Mouse (Mus musculus) bone marrow macrophage, adult 2 months (primary cell): ENCODE measurements around the gene Bik. TPM values are rescaled to one million over a fixed set of nuclear protein-coding genes. Genes with fewer than 3 reads are reported as not detected.

Experiments used
- H3K27ac ChIP-seq: 2 replicates; pipeline ENCODE4 v1.5.1; 2012; ENCODE audit warnings: low read depth, low read length; ENCODE audit not compliant: insufficient read depth
- H3K4me1 ChIP-seq: 2 replicates; pipeline ENCODE4 v1.6.1; 2012; ENCODE audit warnings: low read length; ENCODE audit not compliant: control insufficient read depth, insufficient read depth
- H3K4me3 ChIP-seq: 2 replicates; pipeline ENCODE4 v1.5.1; 2012; ENCODE audit warnings: mild to moderate bottlenecking, low read length, moderate library complexity; ENCODE audit not compliant: insufficient read depth
- CTCF ChIP-seq: IDR thresholded peaks from 2 replicates; pipeline ENCODE4 v1.5.1; 2012; ENCODE audit warnings: low read depth, mild to moderate bottlenecking, low read length, moderate library complexity
- POLR2A ChIP-seq: IDR thresholded peaks from 2 replicates; pipeline ENCODE4 v1.6.1; 2012; ENCODE audit warnings: mild to moderate bottlenecking, low read depth, low read length, borderline replicate concordance
- polyA plus RNA-seq: library from polyadenylated mRNA; stranded (reverse); fragments of >200 nt; gene quantifications from 2 replicates; pipeline ENCODE4 v1.2.4, GENCODE M21; 2012; ENCODE audit not compliant: missing spikeins, insufficient read depth, insufficient read length

Bik gene
- polyA plus RNA-seq, 1 experiment = 1.2 TPM

DNA sequence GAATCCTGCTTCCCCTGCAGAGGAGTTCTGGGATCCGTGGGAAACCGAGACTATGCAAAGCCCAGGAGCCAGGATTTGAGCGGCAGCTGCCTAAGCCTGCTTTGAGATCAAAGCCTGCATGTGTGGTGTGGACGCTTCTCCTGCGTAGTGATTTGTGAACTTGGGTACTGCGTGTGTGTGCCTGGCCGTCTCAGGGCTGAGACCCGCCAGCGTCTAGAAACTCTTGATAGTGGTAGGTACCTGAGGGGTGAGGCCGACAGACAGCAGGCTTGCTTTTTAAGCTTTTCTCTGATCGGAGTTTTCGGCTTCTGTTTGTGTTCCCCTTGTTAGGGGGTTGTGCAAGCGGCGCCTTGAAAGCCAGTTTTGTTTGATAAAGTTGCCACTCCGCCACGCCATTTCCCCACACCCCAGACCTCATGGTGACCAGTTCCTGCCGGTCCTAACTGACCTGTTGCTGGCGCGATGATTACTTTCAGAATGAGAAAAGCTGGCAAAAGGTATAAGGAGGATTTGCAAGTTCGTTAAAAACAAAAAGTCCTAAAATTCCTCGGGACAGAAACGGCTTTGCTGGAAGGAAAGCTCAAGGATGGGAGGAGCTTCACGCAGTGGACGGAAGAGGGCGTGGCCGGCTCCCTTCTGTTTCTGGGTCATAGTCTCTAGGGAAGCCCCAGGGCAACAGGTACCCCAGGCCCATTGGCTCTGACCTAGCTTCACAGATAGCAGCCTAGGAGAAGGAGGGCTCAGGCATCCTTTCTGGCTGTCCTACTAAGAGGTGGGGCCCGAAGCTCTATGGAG, 37.4 kb downstream of the Bik start:
- TF ChIP-seq CTCF = no peak
- no peak for TF ChIP-seq POLR2A
- H3K4me3 ChIP-seq = peak overlapping the region; percentile 86
- peak overlapping the region; percentile 39 for H3K27ac ChIP-seq
- peaks cover 39% of the 10 kb centered on the region for H3K4me1 ChIP-seq

DNA sequence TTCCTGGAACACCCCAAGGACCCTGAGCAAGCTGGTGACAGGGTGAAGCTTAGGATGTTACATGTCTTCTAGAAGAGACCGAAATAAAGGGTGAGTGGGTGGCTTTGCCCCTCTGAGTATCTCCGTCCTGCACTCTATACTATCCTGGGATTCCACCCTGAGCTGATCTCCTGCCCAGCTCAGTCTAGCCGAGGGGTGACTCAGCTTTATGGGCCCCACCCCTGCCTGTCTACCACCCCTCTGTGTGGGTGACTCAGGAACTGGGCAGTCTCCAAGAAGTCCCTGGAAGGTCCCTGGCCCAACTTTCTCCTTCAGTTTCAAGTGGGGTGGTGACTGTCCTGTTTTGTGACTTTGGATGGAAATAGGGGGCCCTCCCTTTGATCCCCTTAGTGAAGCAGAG, 38.8 kb downstream of the Bik start:
- Histone ChIP-seq H3K27ac (peak overlapping the region; percentile 13; the same call in 1 of the 2 replicates), H3K4me1 (peaks cover 41% of the 10 kb centered on the region), H3K4me3 (no peak overlapping the region; the same call in 1 of the 2 replicates)
- TF ChIP-seq POLR2A (no peak), CTCF (no peak)

DNA sequence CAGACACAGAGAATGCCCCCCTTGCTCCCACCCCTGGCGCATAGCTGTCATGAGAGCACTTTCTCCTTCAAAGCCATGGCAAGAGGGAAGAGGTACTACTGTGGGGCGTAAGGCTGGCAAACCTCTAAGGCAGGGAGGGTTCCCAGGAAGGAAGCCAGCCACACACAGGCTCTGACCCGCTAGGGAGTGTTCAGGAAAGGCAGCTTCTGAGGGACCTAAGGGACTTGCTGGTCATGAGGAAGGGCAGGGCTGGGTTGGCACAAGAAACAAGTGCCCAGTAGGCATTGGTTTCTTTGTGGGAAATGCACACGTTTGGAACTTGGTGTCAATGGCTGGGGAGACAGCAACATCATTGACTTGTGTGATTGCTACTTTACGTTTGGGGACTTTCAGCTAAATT, 39.3 kb downstream of the Bik start:
- H3K4me1 ChIP-seq = peaks cover 41% of the 10 kb centered on the region
- no peak overlapping the region for H3K27ac ChIP-seq
- no peak for TF ChIP-seq POLR2A
- no peak for TF ChIP-seq CTCF
- H3K4me3 ChIP-seq = no peak overlapping the region

DNA sequence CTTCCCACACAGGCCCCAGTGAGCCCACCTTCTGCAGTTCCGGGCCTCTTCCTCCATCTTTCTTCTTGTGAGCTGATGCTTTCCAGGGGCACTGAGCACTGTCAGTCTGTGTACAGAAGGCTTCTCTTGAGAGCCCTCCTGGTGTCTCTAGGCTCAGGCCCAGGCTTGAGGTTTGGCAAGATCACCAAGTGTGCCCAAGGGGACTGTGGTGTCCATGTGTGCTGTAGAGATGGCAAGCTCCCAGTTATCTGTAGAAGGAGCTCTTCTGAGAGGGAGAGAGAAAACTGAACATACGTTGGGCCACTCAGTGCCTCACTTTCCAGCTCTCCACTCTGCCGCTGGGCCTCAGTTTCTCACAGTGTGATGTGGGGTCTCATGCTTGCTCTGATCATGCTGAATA, 41.1 kb downstream of the Bik start:
- Histone ChIP-seq H3K4me1 (peaks cover 27% of the 10 kb centered on the region), H3K4me3 (no peak overlapping the region), H3K27ac (no peak overlapping the region)
- no peak for TF ChIP-seq POLR2A
- no peak for TF ChIP-seq CTCF

DNA sequence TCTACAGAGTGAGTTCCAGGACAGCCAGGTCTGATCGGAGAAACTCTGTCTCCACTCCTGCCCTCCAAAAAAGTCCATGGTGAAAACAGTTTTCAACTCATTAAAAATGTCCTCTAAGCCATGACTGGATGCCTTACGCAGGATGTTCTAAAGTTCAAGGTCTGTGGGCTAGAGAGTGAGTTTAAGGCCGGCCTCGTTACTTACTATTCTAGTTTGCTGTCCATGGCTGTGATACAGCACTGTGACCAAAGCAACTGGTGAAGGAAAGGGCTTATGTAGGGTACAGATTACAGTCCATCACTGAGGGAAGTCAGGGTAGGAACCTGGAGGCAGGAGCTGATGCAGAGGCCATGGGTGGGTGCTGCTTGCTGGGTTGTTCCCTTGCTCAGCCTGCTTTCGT, 41.9 kb downstream of the Bik start:
- TF ChIP-seq POLR2A (no peak), CTCF (no peak)
- Histone ChIP-seq H3K4me1 (peaks cover 27% of the 10 kb centered on the region), H3K27ac (no peak overlapping the region), H3K4me3 (no peak overlapping the region)

DNA sequence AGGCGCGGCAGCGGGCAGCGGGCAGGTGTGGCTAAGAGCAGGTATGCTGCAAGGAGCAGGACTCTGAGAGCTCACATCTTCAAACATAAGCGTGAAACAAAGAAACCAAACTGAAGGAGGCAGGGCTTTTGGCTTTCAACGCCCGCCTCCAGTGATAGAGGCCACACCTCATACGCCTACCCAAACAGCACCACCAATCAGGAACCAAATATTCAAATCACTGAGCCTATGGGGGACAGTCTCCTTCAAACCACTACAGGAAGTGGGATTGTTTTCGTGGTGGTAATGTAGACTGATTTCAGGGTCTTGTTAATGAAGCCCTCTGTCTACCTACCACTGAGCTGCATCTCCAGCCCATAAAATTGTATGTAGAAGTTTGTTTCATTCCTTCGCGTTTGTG, 43.0 kb downstream of the Bik start:
- Histone ChIP-seq H3K4me3 (no peak overlapping the region), H3K4me1 (peaks cover 25% of the 10 kb centered on the region), H3K27ac (no peak overlapping the region)
- no peak for TF ChIP-seq POLR2A
- TF ChIP-seq CTCF = no peak

DNA sequence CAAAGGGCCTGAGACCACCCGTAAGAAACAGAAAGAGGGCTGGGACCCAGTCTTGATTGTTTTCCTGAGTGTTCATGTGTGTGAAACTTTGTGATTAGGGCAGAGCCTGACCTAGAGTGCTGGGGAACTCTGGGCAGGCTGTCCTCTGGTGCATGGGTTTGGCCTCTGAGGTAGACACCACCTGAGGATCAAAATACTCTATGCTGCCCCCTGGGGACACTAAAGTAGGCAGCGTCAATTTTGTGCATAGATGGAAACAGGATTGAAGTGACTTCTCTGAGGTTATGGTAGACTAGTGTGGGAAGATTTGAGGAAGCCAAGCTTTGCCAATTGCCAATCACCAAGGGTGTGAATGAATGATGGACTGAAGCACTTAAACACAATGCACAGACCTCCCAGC, 44.0 kb downstream of the Bik start:
- Histone ChIP-seq H3K4me3 (no peak overlapping the region), H3K4me1 (peaks cover 17% of the 10 kb centered on the region), H3K27ac (no peak overlapping the region)
- TF ChIP-seq POLR2A = no peak
- peak; percentile 23; the same call in 1 of the 2 replicates for TF ChIP-seq CTCF

DNA sequence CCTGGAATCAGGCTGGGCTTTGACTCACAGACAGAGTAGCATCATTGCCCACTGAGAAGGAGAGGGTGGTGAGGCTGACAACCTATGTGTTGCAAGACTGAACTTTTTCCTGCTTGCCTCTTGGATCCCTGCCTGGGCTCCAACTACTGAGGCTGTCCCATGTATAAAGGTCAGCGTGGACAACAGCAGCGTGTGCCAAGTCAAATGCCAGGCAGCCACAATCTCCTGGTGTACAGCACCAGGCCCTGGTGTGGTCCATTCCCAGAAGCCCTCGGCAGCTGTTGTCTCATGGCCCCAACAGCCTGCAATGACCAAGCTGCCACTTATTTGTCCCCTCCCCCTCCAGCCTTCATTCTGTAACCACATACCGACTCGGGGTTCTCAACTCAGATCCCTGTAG, 45.0 kb downstream of the Bik start:
- Histone ChIP-seq H3K27ac (no peak overlapping the region), H3K4me1 (peaks cover 8% of the 10 kb centered on the region), H3K4me3 (no peak overlapping the region)
- TF ChIP-seq CTCF (no peak), POLR2A (no peak)

DNA sequence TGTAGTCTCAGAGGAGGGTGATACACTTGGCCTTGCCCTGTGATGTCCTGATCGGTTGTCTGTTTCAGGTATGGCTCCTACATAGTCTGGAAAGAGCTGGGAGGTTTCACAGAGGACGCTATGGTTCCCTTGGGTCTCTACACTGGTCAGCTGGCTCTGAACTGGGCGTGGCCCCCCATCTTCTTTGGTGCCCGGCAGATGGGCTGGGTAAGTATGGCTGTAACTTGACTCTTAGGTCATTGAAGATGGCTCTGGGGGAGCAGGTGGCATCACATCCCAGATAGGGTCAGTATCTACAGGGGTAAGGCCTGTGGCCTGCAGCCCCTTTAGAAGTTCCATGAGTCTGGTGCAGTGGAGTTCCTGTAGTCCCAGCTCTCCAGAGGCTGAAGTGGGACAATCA, 45.5 kb downstream of the Bik start:
- no peak overlapping the region for H3K27ac ChIP-seq

DNA sequence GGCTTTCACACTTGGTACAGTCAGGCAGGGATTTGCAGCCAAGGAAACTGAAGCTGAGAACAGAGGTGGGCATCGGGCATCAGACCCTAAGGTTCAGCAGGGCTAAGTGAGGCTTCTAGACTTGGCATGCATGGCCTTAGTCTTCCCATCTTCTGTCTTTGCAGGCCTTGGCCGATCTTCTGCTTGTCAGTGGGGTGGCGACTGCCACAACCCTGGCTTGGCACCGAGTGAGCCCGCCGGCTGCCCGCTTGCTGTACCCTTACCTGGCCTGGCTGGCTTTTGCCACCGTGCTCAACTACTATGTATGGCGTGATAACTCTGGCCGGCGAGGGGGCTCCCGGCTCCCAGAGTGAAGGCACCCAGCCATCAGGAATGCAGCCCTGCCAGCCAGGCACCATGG, 46.9 kb downstream of the Bik start:
- Histone ChIP-seq H3K4me1 (0 out of 2 replicates have a peak, but pooled peaks cover 2% of the 10 kb centered on the region), H3K4me3 (no peak overlapping the region), H3K27ac (no peak overlapping the region)
- TF ChIP-seq CTCF = no peak
- no peak for TF ChIP-seq POLR2A

More for the DNA sequence above, 45.5 kb downstream of the Bik start:
- H3K4me3 ChIP-seq = no peak overlapping the region
- H3K4me1 ChIP-seq = peaks cover 4% of the 10 kb centered on the region
- TF ChIP-seq CTCF (no peak), POLR2A (no peak)

DNA sequence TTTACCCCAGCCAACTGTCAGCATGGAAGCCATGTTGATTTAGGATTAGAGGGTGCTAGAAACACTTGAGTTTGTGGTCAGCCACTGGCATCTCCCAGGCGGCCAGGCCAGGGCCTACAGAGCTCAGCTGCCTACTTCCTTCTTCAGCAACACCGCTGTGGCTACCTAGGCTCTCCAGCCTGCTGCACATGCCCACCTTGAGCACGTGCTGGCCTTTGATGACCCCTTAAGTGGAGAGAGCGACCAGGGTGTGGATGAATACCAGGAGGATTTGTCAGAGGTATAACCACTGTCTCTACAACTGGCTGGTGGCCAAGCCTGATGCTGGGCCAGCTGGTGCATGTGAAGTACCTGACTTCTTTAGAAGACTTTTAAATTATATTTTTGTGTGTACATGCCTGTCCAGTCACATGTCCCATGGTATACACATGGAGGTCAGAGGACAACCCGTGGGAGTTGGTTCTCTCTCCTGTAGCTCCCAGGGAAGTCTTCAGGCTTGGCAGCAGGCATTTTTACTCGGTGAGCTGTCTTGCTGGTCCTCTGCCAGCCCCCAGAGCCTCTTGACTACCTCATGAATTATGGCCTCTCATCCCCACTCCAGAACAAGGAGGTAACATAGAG, 48.2 kb downstream of the Bik start:
- TF ChIP-seq CTCF = no peak
- no peak for TF ChIP-seq POLR2A
- Histone ChIP-seq H3K27ac (no peak overlapping the region), H3K4me3 (no peak overlapping the region), H3K4me1 (no peaks in the 10 kb centered on the region)
